Mouse (Mus musculus) G1E (cell line): ENCODE measurements around the gene Dusp15.

ENCODE experiments used
- CTCF ChIP-seq: IDR thresholded peaks from 2 replicates; pipeline ENCODE4 v1.5.1; 2012; ENCODE audit warnings: low read depth, low read length, inconsistent platforms, mixed read lengths
- POLR2AphosphoS5 ChIP-seq: IDR thresholded peaks from 2 replicates; pipeline ENCODE4 v1.6.1; 2012; ENCODE audit warnings: low read depth, low read length, inconsistent platforms; ENCODE audit not compliant: insufficient replicate concordance

DNA sequence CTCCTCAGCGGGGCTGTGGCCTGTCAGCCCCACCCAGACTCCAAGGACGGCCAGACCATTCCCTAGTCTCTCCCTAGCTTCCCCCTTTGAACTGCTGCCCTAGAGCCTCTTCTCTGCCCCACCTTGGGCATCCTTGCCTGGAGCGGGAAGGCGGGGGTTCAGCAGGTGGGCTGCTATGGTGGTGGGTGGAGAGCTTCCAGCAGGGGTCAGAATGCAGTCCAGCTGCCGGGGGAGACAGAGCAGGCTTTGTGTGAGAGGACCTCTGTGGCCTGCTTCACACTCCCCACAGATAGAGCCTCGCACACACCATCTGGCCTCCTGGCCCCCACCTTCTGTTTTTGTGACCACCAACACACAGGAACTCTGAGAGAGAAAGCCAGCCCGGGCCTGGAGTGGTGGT is 29.1 kb downstream of the Dusp15 start:
- TF ChIP-seq POLR2AphosphoS5 = no peak
- TF ChIP-seq CTCF = no peak
